Mouse (Mus musculus) hindbrain, embryonic 10.5 days (tissue): ENCODE data around the gene Tmem179b. TPM values are rescaled to one million over a fixed set of nuclear protein-coding genes. Genes with fewer than 3 reads are reported as not detected.
A peak's percentile ranks its signal among the peaks of the same experiment; 100 is the strongest.

Experiments
- DNase-seq: peaks from one replicate; pipeline ENCODE4 v3.0.0-alpha.2; 2017; ENCODE audit warnings: low spot score
- H3K27ac ChIP-seq: fragments of 300-500 bp; sonication (generic); 2 replicates; pipeline ENCODE4 v1.5.1; 2016; ENCODE audit warnings: mild to moderate bottlenecking, moderate library complexity
- H3K27me3 ChIP-seq: fragments of 300-500 bp; sonication (generic); 2 replicates; pipeline ENCODE4 v1.6.1; 2016; ENCODE audit warnings: mild to moderate bottlenecking; ENCODE audit not compliant: poor library complexity, insufficient read depth, severe bottlenecking
- H3K36me3 ChIP-seq: fragments of 300-500 bp; sonication (generic); 2 replicates; pipeline ENCODE4 v1.6.1; 2016; ENCODE audit warnings: mild to moderate bottlenecking, moderate library complexity
- H3K4me1 ChIP-seq: fragments of 300-500 bp; sonication (generic); replicated peaks from 2 replicates; pipeline ENCODE4 v1.6.1; 2016; ENCODE audit warnings: mild to moderate bottlenecking
- H3K4me3 ChIP-seq: fragments of 300-500 bp; sonication (generic); 2 replicates; pipeline ENCODE4 v1.5.1; 2016; ENCODE audit warnings: mild to moderate bottlenecking, moderate library complexity
- H3K9me3 ChIP-seq: fragments of 300-500 bp; sonication (generic); 2 replicates; pipeline ENCODE4 v1.6.1; 2016; ENCODE audit warnings: mild to moderate bottlenecking, moderate library complexity
- WGBS: fragments of 180-500 bp; shearing (Covaris S2); methylation state at CpG from one replicate; pipeline ENCODE4 v1.1.7; 2016; 5-methylcytosine and 5-hydroxymethylcytosine counted together
- polyA plus RNA-seq: library from polyadenylated mRNA; unstranded; fragments of >200 nt; fragmentation: Nextera tagmentation; extraction: Ambion mirVana; gene quantifications from 2 replicates; pipeline ENCODE4 v1.2.1, GENCODE M21; 2016

Gene Tmem179b
- polyA plus RNA-seq, 1 experiment from 2014 or later: 54.4 TPM

DNA sequence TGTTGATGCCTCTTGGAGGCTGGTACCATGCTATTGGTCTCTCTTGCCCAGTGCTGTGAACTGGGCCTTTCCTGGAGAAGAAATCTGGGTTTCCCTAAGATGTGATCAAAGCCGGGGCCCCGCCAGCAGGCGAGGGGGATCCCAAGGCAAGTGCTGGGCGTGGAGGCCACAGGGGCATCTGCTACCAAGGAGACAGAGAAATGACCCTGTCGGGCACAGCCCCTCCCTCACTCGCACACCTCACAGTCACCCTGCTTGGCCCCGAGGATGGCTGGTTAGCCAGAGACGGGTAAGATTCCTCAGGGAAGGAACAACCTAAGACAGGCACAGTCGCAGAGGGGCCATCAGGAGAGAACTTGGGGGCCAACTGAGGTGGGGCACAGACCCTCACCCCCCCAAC, 8.7 kb downstream of the Tmem179b start:
- Histone ChIP-seq H3K27ac (no peak overlapping the region), H3K4me3 (no peak overlapping the region), H3K9me3 (peaks cover 11% of the 10 kb centered on the region), H3K4me1 (peaks cover 5% of the 10 kb centered on the region), H3K27me3 (no peaks in the 10 kb centered on the region), H3K36me3 (peaks cover 92% of the 10 kb centered on the region)
- no peak for DNase-seq
- 96% methylated on average over 9 of the region's 9 CpGs for WGBS

DNA sequence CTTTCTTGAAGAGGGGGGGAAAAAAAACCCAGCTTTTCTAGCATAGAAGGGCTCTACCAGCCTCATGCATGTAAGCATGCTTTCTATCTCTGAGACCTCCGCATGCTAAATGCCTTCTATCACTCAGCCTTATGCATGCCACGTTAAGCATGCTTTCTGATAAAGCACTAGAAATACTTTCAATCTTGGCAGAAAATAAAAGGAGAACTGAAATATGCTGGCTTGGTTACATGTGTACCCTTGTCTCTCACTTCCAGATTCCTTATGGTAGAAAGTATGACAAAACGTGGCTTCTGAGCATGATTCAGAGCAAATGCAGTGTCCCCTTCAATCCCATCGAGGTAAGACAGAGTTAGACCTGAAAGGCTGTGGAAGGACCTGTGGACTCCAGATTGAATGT, 11.0 kb downstream of the Tmem179b start:
- 92% methylated on average over 4 of the region's 4 CpGs for WGBS
- Histone ChIP-seq H3K36me3 (peaks cover 69% of the 10 kb centered on the region), H3K27ac (no peak overlapping the region)

DNA sequence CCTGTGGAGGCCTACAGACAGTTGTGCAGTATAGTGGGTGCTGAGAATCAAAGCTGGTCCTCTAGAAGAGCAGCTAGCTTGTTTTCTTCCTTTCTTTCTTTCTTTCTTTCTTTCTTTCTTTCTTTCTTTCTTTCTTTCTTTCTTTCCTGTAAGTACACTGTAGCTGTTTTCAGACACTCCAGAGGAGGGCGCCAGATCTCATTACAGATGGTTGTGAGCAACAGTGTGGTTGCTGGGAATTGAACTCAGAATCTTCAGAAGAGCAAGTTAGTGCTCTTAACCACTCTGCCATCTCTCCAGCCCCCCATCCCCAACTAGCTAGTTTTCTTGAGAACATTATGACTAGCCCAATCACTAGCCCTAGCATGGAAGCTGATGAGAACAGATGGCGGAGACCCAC, 13.5 kb downstream of the Tmem179b start:
- Histone ChIP-seq H3K4me1 (peaks cover 30% of the 10 kb centered on the region), H3K27ac (no peak overlapping the region), H3K36me3 (peaks cover 47% of the 10 kb centered on the region), H3K9me3 (peaks cover 10% of the 10 kb centered on the region), H3K27me3 (no peaks in the 10 kb centered on the region), H3K4me3 (no peak overlapping the region)
- no peak for DNase-seq
- WGBS: 87% methylated on average over 2 of the region's 2 CpGs

More for the DNA sequence above, 11.0 kb downstream of the Tmem179b start:
- Histone ChIP-seq H3K9me3 (peaks cover 11% of the 10 kb centered on the region), H3K27me3 (no peaks in the 10 kb centered on the region), H3K4me1 (peaks cover 7% of the 10 kb centered on the region), H3K4me3 (no peak overlapping the region)
- DNase-seq: no peak

DNA sequence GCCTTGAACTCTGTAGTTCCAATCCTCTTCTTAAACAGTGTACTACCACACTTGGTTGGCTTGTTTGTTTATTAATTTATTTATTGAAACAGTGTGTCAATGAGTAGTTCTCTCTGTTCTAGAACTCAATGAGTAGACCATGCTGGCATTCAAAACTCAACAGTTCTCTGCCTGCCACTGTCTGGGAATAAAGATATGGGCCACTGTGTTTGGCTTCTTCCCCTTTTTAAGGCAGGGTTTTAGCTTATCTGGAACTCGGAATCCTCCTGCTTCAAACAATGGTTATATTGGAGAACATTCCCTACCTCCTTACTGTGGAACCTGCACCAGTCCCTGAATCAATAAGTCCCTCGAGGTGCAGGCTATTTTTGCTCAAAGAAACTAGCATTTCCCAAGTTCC, 15.4 kb downstream of the Tmem179b start:
- H3K27ac ChIP-seq: no peak overlapping the region
- WGBS: 93% methylated on average over 2 of the region's 2 CpGs
- H3K4me1 ChIP-seq: peaks cover 35% of the 10 kb centered on the region
- H3K4me3 ChIP-seq: 0 out of 2 replicates have a peak overlapping the region, but pooled peaks have one; percentile 99
- peaks cover 46% of the 10 kb centered on the region for H3K36me3 ChIP-seq
- no peak for DNase-seq
- H3K27me3 ChIP-seq: no peaks in the 10 kb centered on the region
- H3K9me3 ChIP-seq: no peaks in the 10 kb centered on the region

DNA sequence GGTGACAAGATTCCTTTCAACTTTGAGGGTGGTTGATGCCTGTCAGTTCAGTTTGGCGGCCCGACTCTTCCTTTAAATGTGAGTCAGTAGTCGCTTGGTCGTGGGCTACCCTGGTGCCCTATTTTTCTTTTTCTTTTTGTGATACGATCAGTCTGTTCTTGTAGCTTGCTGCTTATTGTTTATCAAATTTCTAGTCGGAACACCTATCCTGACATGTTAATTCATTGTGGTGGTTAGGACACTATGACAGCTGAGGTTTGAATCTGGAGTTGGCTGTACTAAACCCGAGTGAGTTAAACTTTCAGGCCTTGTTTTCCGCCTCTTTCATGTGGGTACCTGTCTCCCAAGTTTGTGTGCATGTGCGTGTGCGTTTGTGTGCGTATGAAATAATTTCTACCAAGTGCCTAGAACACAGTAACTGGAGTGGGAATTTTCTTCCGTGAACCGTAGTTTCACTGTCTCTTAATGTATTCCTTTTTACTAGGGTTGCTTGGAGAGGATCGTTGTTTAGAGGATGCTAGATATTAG, 16.7 kb downstream of the Tmem179b start:
- Histone ChIP-seq H3K27ac (peak overlapping the region; percentile 96), H3K27me3 (no peaks in the 10 kb centered on the region), H3K4me1 (peaks cover 35% of the 10 kb centered on the region), H3K4me3 (peak overlapping the region; percentile 99), H3K9me3 (no peaks in the 10 kb centered on the region), H3K36me3 (peaks cover 46% of the 10 kb centered on the region)
- DNase-seq: no peak
- WGBS: 11% methylated on average over 14 of the region's 14 CpGs

DNA sequence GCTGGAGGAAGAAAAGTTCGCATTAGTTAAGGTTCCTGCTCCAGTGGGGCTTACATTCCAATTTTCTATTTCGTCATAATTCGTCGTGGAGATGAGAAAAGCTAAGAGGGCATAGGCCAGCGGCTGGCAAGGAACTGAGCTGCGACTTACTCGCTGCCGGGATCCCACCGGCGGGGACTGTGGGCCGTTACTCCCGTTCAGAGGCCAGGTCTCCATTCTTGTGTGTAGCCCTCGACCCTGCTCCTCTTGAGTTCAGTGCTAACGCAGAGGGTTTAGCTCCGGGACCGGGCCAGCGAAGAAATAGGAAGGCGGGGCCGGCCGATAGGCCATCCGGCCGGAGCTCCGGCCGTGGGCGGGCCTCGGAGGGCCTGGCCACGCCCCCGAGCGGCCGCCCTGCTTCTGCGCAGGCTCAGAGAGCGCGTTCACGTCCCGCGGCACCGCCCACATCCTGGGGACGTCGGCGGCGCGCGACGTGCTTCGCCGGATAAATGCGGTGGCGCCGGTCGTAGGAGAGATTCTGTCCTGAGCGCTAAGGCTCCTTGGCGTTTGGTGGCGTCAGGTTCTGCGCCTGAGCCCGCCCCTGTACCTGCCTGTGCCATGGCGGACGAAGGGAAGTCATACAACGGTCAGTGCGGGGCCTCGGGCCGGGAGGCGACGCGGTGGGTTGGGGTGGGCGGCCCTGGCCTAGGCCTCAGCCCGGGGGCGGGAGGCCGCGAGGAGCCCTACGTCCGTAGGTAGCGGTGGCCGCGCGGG, 17.5 kb downstream of the Tmem179b start, which contains the start of gene Nxf1:
Gene Nxf1 (plus strand): TSS at position 439 of the 753 bp plus-strand sequence.
- Histone ChIP-seq H3K27ac (peak within 1 kb of the TSS; percentile 96), H3K4me1 (peaks cover 35% of the 10 kb centered on the region), H3K9me3 (no peaks in the 10 kb centered on the region), H3K27me3 (no peaks in the 10 kb centered on the region), H3K36me3 (peaks cover 46% of the 10 kb centered on the region), H3K4me3 (peak within 1 kb of the TSS; percentile 99)
- DNase-seq: peak; percentile 93
- WGBS: under 1% methylated on average over 75 of the region's 75 CpGs

DNA sequence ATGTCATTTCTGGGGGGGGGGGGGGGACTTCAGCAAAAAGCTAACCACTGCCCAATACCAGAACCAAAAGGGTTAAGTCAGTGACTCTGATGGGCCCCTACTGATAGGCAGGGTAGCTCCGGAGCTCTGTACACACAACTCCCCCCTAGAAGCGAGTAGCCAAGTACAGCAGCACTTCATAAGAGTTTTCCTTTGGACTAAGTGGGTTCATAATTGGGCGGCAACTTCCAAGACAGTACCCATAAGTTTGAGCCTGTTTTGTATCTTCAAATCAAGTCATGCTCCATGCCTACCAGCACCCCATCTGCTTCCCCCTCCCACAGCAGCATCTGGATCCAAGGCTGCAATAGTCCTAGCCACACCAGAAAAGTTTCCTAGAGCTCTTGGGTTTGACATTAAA, 18.6 kb downstream of the Tmem179b start:
- Histone ChIP-seq H3K27ac (no peak overlapping the region), H3K36me3 (peaks cover 52% of the 10 kb centered on the region), H3K4me3 (0 out of 2 replicates have a peak overlapping the region, but pooled peaks have one; percentile 99), H3K9me3 (no peaks in the 10 kb centered on the region), H3K4me1 (peaks cover 35% of the 10 kb centered on the region), H3K27me3 (no peaks in the 10 kb centered on the region)
- DNase-seq: no peak
- WGBS: 86% methylated on average over 3 of the region's 3 CpGs

DNA sequence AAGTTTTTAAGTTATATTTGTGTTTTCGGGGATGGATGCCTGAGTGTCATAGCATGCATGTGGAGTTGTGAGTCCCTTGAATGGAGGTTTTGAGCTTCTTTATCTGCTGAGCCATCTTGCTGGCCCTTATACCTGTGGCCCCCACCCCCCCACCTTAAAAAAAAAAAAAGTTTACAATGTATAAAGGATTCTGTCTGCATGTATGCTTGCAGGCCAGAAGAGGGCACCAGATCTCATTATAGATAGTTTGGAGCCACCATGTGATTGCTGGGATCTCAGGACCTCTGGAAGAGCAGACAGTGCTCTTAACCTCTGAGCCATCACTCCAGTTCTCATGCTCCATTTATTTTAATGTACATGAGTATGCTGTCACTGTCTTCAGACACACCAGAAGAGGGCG, 26.9 kb downstream of the Tmem179b start:
- H3K27ac ChIP-seq: no peak overlapping the region
- 64% methylated on average over 2 of the region's 2 CpGs for WGBS
- H3K27me3 ChIP-seq: no peaks in the 10 kb centered on the region
- peaks cover 5% of the 10 kb centered on the region for H3K4me1 ChIP-seq
- H3K4me3 ChIP-seq: no peak overlapping the region
- no peak for DNase-seq
- H3K36me3 ChIP-seq: peaks cover 97% of the 10 kb centered on the region
- no peaks in the 10 kb centered on the region for H3K9me3 ChIP-seq

DNA sequence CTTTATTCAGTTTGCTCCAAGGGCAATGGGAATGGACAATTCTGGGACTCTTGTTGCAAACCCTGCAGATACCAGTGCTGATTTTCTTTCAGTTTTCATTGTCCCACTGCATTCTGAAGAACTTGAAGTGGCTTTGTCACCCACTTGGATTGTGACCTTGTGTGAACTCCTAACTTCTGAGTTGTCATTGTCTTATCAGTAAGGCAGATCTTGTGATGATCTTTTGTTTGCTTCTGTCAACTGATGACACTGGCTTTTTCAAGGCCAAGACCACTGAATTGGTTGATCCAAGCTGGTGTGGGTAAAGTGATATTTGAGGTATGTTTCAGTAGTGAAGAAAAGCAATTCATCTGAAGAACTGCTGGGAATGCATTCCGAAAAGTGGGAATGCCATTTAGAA, 28.9 kb downstream of the Tmem179b start:
- Histone ChIP-seq H3K9me3 (no peaks in the 10 kb centered on the region), H3K36me3 (peaks cover 83% of the 10 kb centered on the region), H3K4me3 (no peak overlapping the region), H3K4me1 (peaks cover 19% of the 10 kb centered on the region), H3K27me3 (no peaks in the 10 kb centered on the region), H3K27ac (no peak overlapping the region)
- DNase-seq: no peak
- WGBS: 100% methylated on average over 1 of the region's 1 CpGs

DNA sequence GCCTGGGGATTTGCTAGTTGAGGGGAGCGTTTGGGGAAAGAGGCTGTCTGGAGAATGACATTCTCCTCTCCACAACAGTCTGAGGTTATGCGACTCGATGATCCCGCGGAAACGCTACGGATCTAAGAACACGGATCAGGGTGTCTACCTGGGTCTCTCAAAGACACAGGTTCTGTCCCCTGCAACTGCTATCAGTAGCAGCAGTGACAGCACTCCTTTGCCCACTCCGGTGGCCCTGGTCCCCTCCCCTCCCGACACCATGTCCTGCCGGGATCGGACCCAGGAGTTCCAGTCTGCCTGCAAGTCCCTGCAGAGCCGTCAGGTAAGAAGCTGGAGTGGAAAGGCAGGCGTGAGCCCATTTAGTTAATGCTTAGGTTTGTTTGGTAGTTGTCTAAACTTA, 32.1 kb downstream of the Tmem179b start:
- no peak for DNase-seq
- H3K27me3 ChIP-seq: no peaks in the 10 kb centered on the region
- no peaks in the 10 kb centered on the region for H3K9me3 ChIP-seq
- 22% methylated on average over 14 of the region's 14 CpGs for WGBS
- peak overlapping the region; percentile 88 for H3K4me3 ChIP-seq
- H3K4me1 ChIP-seq: peaks cover 20% of the 10 kb centered on the region
- peaks cover 81% of the 10 kb centered on the region for H3K36me3 ChIP-seq
- H3K27ac ChIP-seq: peak overlapping the region; percentile 94

DNA sequence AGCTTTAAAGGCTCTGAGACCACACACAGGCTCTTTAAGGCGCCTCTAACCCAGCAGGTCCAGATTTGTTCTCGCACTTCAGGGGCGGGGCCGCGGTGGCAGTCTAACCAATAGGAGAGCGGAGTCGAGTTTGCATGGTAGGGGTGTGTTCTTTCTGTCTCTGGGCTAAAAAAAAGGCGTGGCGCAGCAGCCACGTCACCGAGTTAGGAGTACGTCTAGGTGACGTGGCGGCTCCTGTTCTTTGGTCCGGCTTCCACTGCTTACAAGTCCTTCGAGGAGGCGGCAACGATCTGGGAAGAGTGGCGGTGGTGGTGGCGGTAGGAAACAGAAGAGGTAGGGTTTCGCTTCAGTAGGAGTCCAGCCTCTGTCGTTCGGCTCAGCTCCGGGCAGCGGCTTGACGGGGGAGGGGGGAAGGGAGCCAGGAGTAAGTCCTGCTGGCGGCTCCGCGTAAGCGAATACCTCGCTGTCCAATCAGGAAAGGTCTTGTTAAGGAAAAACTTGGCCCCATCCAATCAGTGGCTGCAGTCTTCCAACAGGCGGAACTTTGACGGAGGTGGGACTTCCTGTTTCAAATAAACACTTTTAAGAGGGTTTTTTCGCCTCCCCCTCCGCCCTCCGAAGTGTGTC, 32.9 kb downstream of the Tmem179b start, which contains the start of gene Stx5a:
Gene Stx5a (plus strand): TSS at position 171 of the 627 bp plus-strand sequence.
- H3K4me1 ChIP-seq: peaks cover 27% of the 10 kb centered on the region
- H3K9me3 ChIP-seq: no peaks in the 10 kb centered on the region
- under 1% methylated on average over 36 of the region's 36 CpGs for WGBS
- H3K36me3 ChIP-seq: peaks cover 73% of the 10 kb centered on the region
- peak within 1 kb of the TSS; percentile 88 for H3K4me3 ChIP-seq
- peak; percentile 96 for DNase-seq
- no peaks in the 10 kb centered on the region for H3K27me3 ChIP-seq
- peak within 1 kb of the TSS; percentile 94 for H3K27ac ChIP-seq

DNA sequence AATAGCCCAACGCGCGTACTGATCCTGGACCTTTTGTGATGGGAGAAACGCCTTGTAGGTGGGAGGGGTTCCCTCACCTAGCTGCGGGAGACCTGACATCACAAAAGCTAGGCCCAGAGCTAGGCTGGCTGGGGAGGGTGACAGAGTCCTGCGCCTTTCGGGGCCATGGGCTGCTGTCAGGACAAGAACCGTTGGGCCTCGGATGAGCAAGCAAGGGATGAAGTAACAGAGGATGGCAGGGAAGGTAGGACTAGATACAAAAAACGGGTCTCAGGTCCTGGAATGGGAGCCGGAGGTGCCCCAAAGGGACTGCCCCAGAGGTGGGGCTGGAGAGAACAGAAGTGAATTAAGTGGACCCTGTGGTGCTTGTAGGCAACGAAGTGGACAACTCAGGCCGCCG, 33.7 kb downstream of the Tmem179b start, which contains the start of gene 1700092M07Rik:
Gene 1700092M07Rik (plus strand): TSS at position 116 of the 400 bp plus-strand sequence.
- Histone ChIP-seq H3K27me3 (no peaks in the 10 kb centered on the region), H3K4me3 (peak within 1 kb of the TSS; percentile 88), H3K4me1 (peaks cover 29% of the 10 kb centered on the region), H3K36me3 (peaks cover 66% of the 10 kb centered on the region), H3K27ac (peak within 1 kb of the TSS; percentile 94), H3K9me3 (no peaks in the 10 kb centered on the region)
- 69% methylated on average over 14 of the region's 14 CpGs for WGBS
- no peak for DNase-seq

DNA sequence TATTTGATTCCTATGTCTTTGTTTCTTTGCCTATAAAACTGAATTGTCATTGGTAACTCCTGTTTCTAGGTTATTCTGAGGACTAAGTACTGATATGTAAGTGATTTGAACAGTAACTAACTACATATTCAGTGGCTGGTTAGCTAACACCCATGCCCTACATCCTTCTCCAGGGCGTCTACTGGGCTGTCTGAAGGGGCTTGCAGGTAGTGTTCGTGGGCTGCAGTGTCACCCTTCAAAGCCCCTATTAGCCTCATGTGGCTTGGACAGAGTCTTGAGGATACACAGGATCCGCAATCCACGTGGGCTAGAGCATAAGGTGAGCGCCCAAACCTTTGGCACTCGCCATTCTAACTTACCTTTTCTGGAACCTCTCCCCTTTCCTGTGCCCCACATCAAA, 34.6 kb downstream of the Tmem179b start:
- DNase-seq: no peak
- WGBS: 92% methylated on average over 6 of the region's 6 CpGs
- Histone ChIP-seq H3K27ac (no peak overlapping the region), H3K9me3 (no peaks in the 10 kb centered on the region), H3K27me3 (no peaks in the 10 kb centered on the region), H3K36me3 (peaks cover 56% of the 10 kb centered on the region), H3K4me1 (peaks cover 33% of the 10 kb centered on the region), H3K4me3 (no peak overlapping the region)
